Mouse (Mus musculus) urinary bladder, adult 2 months (tissue): Measurements from ENCODE around the gene Aoc2. TPM values are rescaled to one million over a fixed set of nuclear protein-coding genes. Genes with fewer than 3 reads are reported as not detected.
"Not testable (repeated sequence)": the region's sequence is repeated elsewhere in the genome, so short reads cannot be mapped to it uniquely, and the experiment has no call there.

Source experiments
- DNase-seq: peaks from one replicate; pipeline ENCODE4 v3.0.0; 2022; ENCODE audit warnings: low spot score
- polyA plus RNA-seq: library from polyadenylated mRNA; depleted of rRNA; stranded (reverse); fragments of >200 nt; gene quantifications from 2 replicates; pipeline ENCODE4 v1.2.3, GENCODE M21; 2012

Aoc2 gene
- polyA plus RNA-seq, 1 experiment: 4.8 TPM

- peak; percentile 95 for DNase-seq
Observed at GRCm38 (mm10) chr11:101315665-101316500, 9.0 kb upstream of the Aoc2 start, which contains the start of gene Psme3. Gene Psme3 (plus strand): TSS chr11:101316213.

- DNase-seq: no peak
Observed at GRCm38 (mm10) chr11:101316501-101316917, 8.4 kb upstream of the Aoc2 start.

GRCm38 (mm10) chr11:101323609-101324008, 1.3 kb upstream of the Aoc2 start:
- DNase-seq: no peak

- DNase-seq: not testable (repeated sequence)
Observed at GRCm38 (mm10) chr11:101325201-101325600, 338 bp downstream of the Aoc2 start.

GRCm38 (mm10) chr11:101326147-101326546, 1.3 kb downstream of the Aoc2 start:
- no peak for DNase-seq

- no peak for DNase-seq
Observed at GRCm38 (mm10) chr11:101327311-101327710, 2.4 kb downstream of the Aoc2 start.

GRCm38 (mm10) chr11:101328941-101329635, 4.2 kb downstream of the Aoc2 start:
- DNase-seq: no peak

- no peak for DNase-seq
Observed at GRCm38 (mm10) chr11:101330371-101330924, 5.6 kb downstream of the Aoc2 start, which contains the start of gene Aoc3. Gene Aoc3 (plus strand): TSS chr11:101330605.

- not testable (repeated sequence) for DNase-seq
Observed at GRCm38 (mm10) chr11:101330961-101331360, 6.1 kb downstream of the Aoc2 start.

- no peak for DNase-seq
Observed at GRCm38 (mm10) chr11:101332537-101332936, 7.7 kb downstream of the Aoc2 start.

- DNase-seq: no peak
Observed at GRCm38 (mm10) chr11:101334023-101334422, 9.2 kb downstream of the Aoc2 start.

GRCm38 (mm10) chr11:101334516-101334915, 9.7 kb downstream of the Aoc2 start:
- no peak for DNase-seq

GRCm38 (mm10) chr11:101335685-101336084, 10.8 kb downstream of the Aoc2 start:
- no peak for DNase-seq

- no peak for DNase-seq
Observed at GRCm38 (mm10) chr11:101338123-101338760, 13.4 kb downstream of the Aoc2 start.

- DNase-seq: no peak
Observed at GRCm38 (mm10) chr11:101347083-101347775, 22.4 kb downstream of the Aoc2 start.

- DNase-seq: no peak
Observed at GRCm38 (mm10) chr11:101348774-101349173, 23.9 kb downstream of the Aoc2 start.

GRCm38 (mm10) chr11:101349216-101349615, 24.4 kb downstream of the Aoc2 start:
- no peak for DNase-seq

- DNase-seq: no peak
Observed at GRCm38 (mm10) chr11:101351100-101351720, 26.3 kb downstream of the Aoc2 start.

GRCm38 (mm10) chr11:101351721-101352111, 26.9 kb downstream of the Aoc2 start:
- no peak for DNase-seq

GRCm38 (mm10) chr11:101353436-101353835, 28.6 kb downstream of the Aoc2 start:
- DNase-seq: no peak

- DNase-seq: no peak
Observed at GRCm38 (mm10) chr11:101354438-101355010, 29.7 kb downstream of the Aoc2 start.
